8 mouse cellular contexts compared by ENCODE assay signal in the genomic region with DNA sequence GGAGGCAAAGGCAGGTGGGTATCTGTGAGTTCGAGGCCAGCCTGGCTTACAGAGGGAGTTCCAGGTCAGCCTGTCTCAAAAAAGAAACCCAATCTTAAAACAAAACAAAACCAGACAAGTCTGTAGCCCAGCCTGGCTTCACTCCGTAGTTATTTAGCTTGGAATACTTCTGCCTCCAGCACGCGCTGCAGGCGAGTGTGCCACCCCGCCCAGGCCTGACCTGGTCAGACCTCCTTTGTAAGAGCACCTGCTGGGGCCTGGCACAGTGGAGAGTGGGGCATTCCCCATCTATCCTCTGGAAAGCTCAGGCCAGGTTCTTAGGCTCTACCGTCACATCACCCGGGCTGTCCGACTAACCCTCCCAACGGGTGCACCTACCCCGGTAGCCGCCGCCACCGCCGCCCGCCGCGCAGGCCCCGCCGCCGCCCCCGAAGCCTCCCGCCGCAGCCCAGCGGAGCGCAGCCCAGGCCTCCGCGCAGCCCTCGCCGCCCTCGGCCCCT. TPM values are rescaled to one million over a fixed set of nuclear protein-coding genes. Genes with fewer than 3 reads are reported as not detected.
DNase-seq lines count a peak whose midpoint lies in the region; ATAC-seq and TF ChIP-seq lines count a peak whose summit lies in the region.

No protein-coding gene starts in this region.

- 4% methylated on average over 25 of the region's 31 CpGs for WGBS in forebrain, embryonic 15.5 days
- 8% methylated on average over 24 of the region's 31 CpGs for WGBS in liver, embryonic 13.5 days (ENCODE audit: insufficient replicate concordance)

- TF ChIP-seq CTCF in left cerebral cortex, adult 2 months (IDR thresholded peaks at IDR 0.05): no peak

- peak overlapping the region; percentile 57 for H3K9ac ChIP-seq in forebrain, embryonic 15.5 days (replicated peaks)
- H3K9ac ChIP-seq in liver, embryonic 13.5 days: peak overlapping the region; percentile 38

- peak overlapping the region; percentile 83 for H3K27ac ChIP-seq in left cerebral cortex, adult 2 months
- no peak overlapping the region for H3K27ac ChIP-seq in brown adipose tissue, adult 24 weeks (replicated peaks; ENCODE audit: low read depth, low read length)
- no peak overlapping the region for H3K27ac ChIP-seq in forebrain, embryonic 15.5 days (replicated peaks)
- no peak overlapping the region for H3K27ac ChIP-seq in liver, embryonic 13.5 days

- H3K4me2 ChIP-seq in forebrain, embryonic 15.5 days (replicated peaks): peak overlapping the region; percentile 100
- peak overlapping the region; percentile 81 for H3K4me2 ChIP-seq in liver, embryonic 13.5 days

- peak overlapping the region; percentile 87 for H3K4me3 ChIP-seq in left cerebral cortex, adult 2 months
- peak overlapping the region; percentile 58 for H3K4me3 ChIP-seq in brown adipose tissue, adult 24 weeks (ENCODE audit: insufficient read depth, low read depth, low read length)
- peak overlapping the region; percentile 70 for H3K4me3 ChIP-seq in forebrain, embryonic 15.5 days
- peak overlapping the region; percentile 62 for H3K4me3 ChIP-seq in liver, embryonic 13.5 days (replicated peaks)

- intact Hi-C loops in left cerebral cortex, adult 2 months (cut with DNase I): no loop called here

- H3K36me3 ChIP-seq in forebrain, embryonic 15.5 days: no peaks in the 10 kb centered on the region
- H3K36me3 ChIP-seq in liver, embryonic 13.5 days: no peaks in the 10 kb centered on the region

- H3K9me3 ChIP-seq in forebrain, embryonic 15.5 days: no peaks in the 10 kb centered on the region
- no peaks in the 10 kb centered on the region for H3K9me3 ChIP-seq in liver, embryonic 13.5 days (replicated peaks)

- no peaks in the 10 kb centered on the region for H3K4me1 ChIP-seq in brown adipose tissue, adult 24 weeks (ENCODE audit: control insufficient read depth, insufficient read depth, insufficient read length, low read length)
- H3K4me1 ChIP-seq in forebrain, embryonic 15.5 days: peaks cover 16% of the 10 kb centered on the region
- H3K4me1 ChIP-seq in liver, embryonic 13.5 days (replicated peaks): peaks cover 19% of the 10 kb centered on the region

- H3K27me3 ChIP-seq in forebrain, embryonic 15.5 days: peaks cover 43% of the 10 kb centered on the region
- peaks cover 98% of the 10 kb centered on the region for H3K27me3 ChIP-seq in liver, embryonic 13.5 days

- ATAC-seq in forebrain, embryonic 15.5 days (replicated peaks): peak; percentile 49; the same call in 1 of the 2 replicates
- no peak for ATAC-seq in liver, embryonic 13.5 days (ENCODE audit: low read depth)
- no peak for ATAC-seq in inflammation-experienced regulatory T-cells, adult 6 months

- DNase-seq in left cerebral cortex, adult 2 months (ENCODE audit: extremely low spot score in 1 of 2, low spot score in 2 of 2): no peak
- DNase-seq in left cerebral cortex, adult 11 months (ENCODE audit: low spot score): no peak
- DNase-seq in liver, embryonic 13.5 days: no peak
- no peak for DNase-seq in natural killer cell, adult 2 months (ENCODE audit: low spot score in 2 of 2)
- DNase-seq in yolk sac, embryonic 10.5 days (ENCODE audit: low spot score): no peak

RNA-seq across cellular contexts. Expression of a gene that starts 2.6 kb away (rescaled TPM):
- 10 to 100 TPM; 22.5 to 25.0 TPM for total RNA-seq in left cerebral cortex, adult 2 months (2021)
- polyA plus RNA-seq in brown adipose tissue, adult 24 weeks (2012; ENCODE audit: insufficient read depth, insufficient read length, missing spikeins): not detected in 2 replicates
- 0.33 and 0.51 TPM in 2 replicates for polyA plus RNA-seq in forebrain, embryonic 15.5 days (2015; fragmentation: Nextera tagmentation; extraction: Ambion mirVana)
- polyA plus RNA-seq in liver, embryonic 13.5 days (2015; fragmentation: Nextera tagmentation; extraction: Ambion mirVana): 0.08 TPM in 1 of 2 replicates, not detected in the other
- under 1 TPM in 1 of 3 experiments, not detected in 2; 0.15 TPM for polyA plus RNA-seq in inflammation-experienced regulatory T-cells, adult 6 months (2017; shearing (Covaris generic))

RNA-seq across cellular contexts. Expression of a gene that starts 15.5 kb away (rescaled TPM):
- 100 to 1,000 TPM; 186 to 195 TPM for total RNA-seq in left cerebral cortex, adult 2 months (2021)
- 7.7 and 10.6 TPM in 2 replicates for polyA plus RNA-seq in brown adipose tissue, adult 24 weeks (2012; ENCODE audit: insufficient read depth, insufficient read length, missing spikeins)
- 0.63 and 1.3 TPM in 2 replicates for polyA plus RNA-seq in forebrain, embryonic 15.5 days (2015; fragmentation: Nextera tagmentation; extraction: Ambion mirVana)
- polyA plus RNA-seq in liver, embryonic 13.5 days (2015; fragmentation: Nextera tagmentation; extraction: Ambion mirVana): 2.3 and 2.9 TPM in 2 replicates
- under 1 TPM in 2 of 3 experiments, not detected in 1; 0.32 to 0.39 TPM for polyA plus RNA-seq in inflammation-experienced regulatory T-cells, adult 6 months (2017; shearing (Covaris generic))

RNA-seq across cellular contexts. Expression of a gene that starts 29.7 kb away (rescaled TPM):
- 10 to 100 TPM; 18.6 to 19.5 TPM for total RNA-seq in left cerebral cortex, adult 2 months (2021)
- 4.8 and 6.0 TPM in 2 replicates for polyA plus RNA-seq in brown adipose tissue, adult 24 weeks (2012; ENCODE audit: insufficient read depth, insufficient read length, missing spikeins)
- polyA plus RNA-seq in forebrain, embryonic 15.5 days (2015; fragmentation: Nextera tagmentation; extraction: Ambion mirVana): 21.5 and 21.6 TPM in 2 replicates
- 10.2 and 11.9 TPM in 2 replicates for polyA plus RNA-seq in liver, embryonic 13.5 days (2015; fragmentation: Nextera tagmentation; extraction: Ambion mirVana)
- polyA plus RNA-seq in inflammation-experienced regulatory T-cells, adult 6 months (2017; shearing (Covaris generic)): 10 to 100 TPM; 13.7 to 20.3 (median 14.9) TPM

RNA-seq across cellular contexts. Expression of a gene that starts 39.9 kb away (rescaled TPM):
- 100 to 1,000 TPM; 203 to 208 TPM for total RNA-seq in left cerebral cortex, adult 2 months (2021)
- not detected in 2 replicates for polyA plus RNA-seq in brown adipose tissue, adult 24 weeks (2012; ENCODE audit: insufficient read depth, insufficient read length, missing spikeins)
- 15.9 and 17.9 TPM in 2 replicates for polyA plus RNA-seq in forebrain, embryonic 15.5 days (2015; fragmentation: Nextera tagmentation; extraction: Ambion mirVana)
- polyA plus RNA-seq in liver, embryonic 13.5 days (2015; fragmentation: Nextera tagmentation; extraction: Ambion mirVana): 1.5 TPM in 2 replicates
- 1 to 10 TPM; 1.5 to 2.1 (median 1.6) TPM for polyA plus RNA-seq in inflammation-experienced regulatory T-cells, adult 6 months (2017; shearing (Covaris generic))
